Mouse (Mus musculus): ENCODE data around the gene Ffar3. TPM values are rescaled to one million over a fixed set of nuclear protein-coding genes. Genes with fewer than 3 reads are reported as not detected.
A peak's percentile ranks its signal among the peaks of the same experiment; 100 is the strongest.
"Not testable (repeated sequence)": the region's sequence is repeated elsewhere in the genome, so short reads cannot be mapped to it uniquely, and the experiment has no call there.

The Ffar3 gene
- polyA plus RNA-seq, 1 experiment: 0.08 TPM

GRCm38 (mm10) chr7:30832261-30832660 lies 23.7 kb downstream of the Ffar3 start:
- Histone ChIP-seq H3K27ac (ENCODE audit: insufficient read depth, low read depth, low read length) (no peak overlapping the region), H3K4me3 (ENCODE audit: insufficient read depth, low read depth, low read length) (no peak overlapping the region), H3K36me3 (ENCODE audit: control insufficient read depth, insufficient read depth, low read length) (no peaks in the 10 kb centered on the region), H3K4me1 (ENCODE audit: control insufficient read depth, insufficient read depth, low read length) (no peaks in the 10 kb centered on the region), H3K27me3 (replicated peaks; ENCODE audit: control insufficient read depth, insufficient read depth, low read length) (no peaks in the 10 kb centered on the region)
- WGBS: 83% methylated on average over 14 of the region's 17 CpGs
- TF ChIP-seq POLR2A (IDR thresholded peaks at IDR 0.05; ENCODE audit: low read depth, low read length): no peak
- TF ChIP-seq CTCF (conservative IDR thresholded peaks at IDR 0.05; ENCODE audit: insufficient read depth, insufficient read length, low read depth, low read length): no peak
- DNase-seq: no peak

GRCm38 (mm10) chr7:30829428-30829827 lies 26.6 kb downstream of the Ffar3 start:
- TF ChIP-seq CTCF (conservative IDR thresholded peaks at IDR 0.05; ENCODE audit: insufficient read depth, insufficient read length, low read depth, low read length) (no peak), POLR2A (IDR thresholded peaks at IDR 0.05; ENCODE audit: low read depth, low read length) (no peak)
- H3K4me1 ChIP-seq (ENCODE audit: control insufficient read depth, insufficient read depth, low read length): no peaks in the 10 kb centered on the region
- H3K27ac ChIP-seq (ENCODE audit: insufficient read depth, low read depth, low read length): no peak overlapping the region
- H3K4me3 ChIP-seq (ENCODE audit: insufficient read depth, low read depth, low read length): no peak overlapping the region
- H3K27me3 ChIP-seq (replicated peaks; ENCODE audit: control insufficient read depth, insufficient read depth, low read length): no peaks in the 10 kb centered on the region
- WGBS: 82% methylated on average over 3 of the region's 3 CpGs
- no peaks in the 10 kb centered on the region for H3K36me3 ChIP-seq (ENCODE audit: control insufficient read depth, insufficient read depth, low read length)
- DNase-seq: no peak

- not testable (repeated sequence) for DNase-seq
Observed at GRCm38 (mm10) chr7:30828871-30829270, 27.1 kb downstream of the Ffar3 start.

DNA sequence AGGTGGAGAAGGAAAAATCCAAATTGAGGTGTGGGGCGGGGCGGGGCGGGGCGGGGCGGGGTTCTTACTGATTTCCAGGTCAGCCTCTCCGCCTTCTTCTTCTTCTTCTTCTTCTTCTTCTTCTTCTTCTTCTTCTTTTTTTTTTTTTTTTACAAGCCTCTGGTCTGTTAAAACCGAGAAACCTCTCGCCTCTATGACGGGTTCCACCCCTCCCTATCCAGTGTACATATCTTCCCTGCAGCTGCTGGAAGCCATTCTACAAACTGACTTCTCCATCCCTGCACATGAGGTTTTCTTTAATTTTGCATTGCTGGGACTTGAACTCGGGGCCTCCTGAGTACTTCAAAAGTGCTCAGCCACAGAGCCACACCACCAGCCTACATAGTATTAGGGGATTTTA lies 29.3 kb downstream of the Ffar3 start:
- no peak for DNase-seq
- Histone ChIP-seq H3K4me1 (ENCODE audit: control insufficient read depth, insufficient read depth, low read length) (no peaks in the 10 kb centered on the region), H3K36me3 (ENCODE audit: control insufficient read depth, insufficient read depth, low read length) (no peaks in the 10 kb centered on the region), H3K4me3 (ENCODE audit: insufficient read depth, low read depth, low read length) (no peak overlapping the region), H3K27ac (ENCODE audit: insufficient read depth, low read depth, low read length) (no peak overlapping the region), H3K27me3 (replicated peaks; ENCODE audit: control insufficient read depth, insufficient read depth, low read length) (no peaks in the 10 kb centered on the region)
- 93% methylated on average over 10 of the region's 10 CpGs for WGBS
- no peak for TF ChIP-seq POLR2A (IDR thresholded peaks at IDR 0.05; ENCODE audit: low read depth, low read length)
- no peak for TF ChIP-seq CTCF (conservative IDR thresholded peaks at IDR 0.05; ENCODE audit: insufficient read depth, insufficient read length, low read depth, low read length)

More at GRCm38 (mm10) chr7:30828871-30829270, 27.1 kb downstream of the Ffar3 start:
- not testable (repeated sequence) for H3K4me1 ChIP-seq (ENCODE audit: control insufficient read depth, insufficient read depth, low read length); H3K4me3 ChIP-seq (ENCODE audit: insufficient read depth, low read depth, low read length); H3K27ac ChIP-seq (ENCODE audit: insufficient read depth, low read depth, low read length); H3K27me3 ChIP-seq (replicated peaks; ENCODE audit: control insufficient read depth, insufficient read depth, low read length); H3K36me3 ChIP-seq (ENCODE audit: control insufficient read depth, insufficient read depth, low read length)

- TF ChIP-seq POLR2A (IDR thresholded peaks at IDR 0.05; ENCODE audit: low read depth, low read length) (no peak), CTCF (conservative IDR thresholded peaks at IDR 0.05; ENCODE audit: insufficient read depth, insufficient read length, low read depth, low read length) (no peak)
- Histone ChIP-seq H3K4me3 (ENCODE audit: insufficient read depth, low read depth, low read length) (no peak overlapping the region), H3K27me3 (replicated peaks; ENCODE audit: control insufficient read depth, insufficient read depth, low read length) (no peaks in the 10 kb centered on the region), H3K27ac (ENCODE audit: insufficient read depth, low read depth, low read length) (no peak overlapping the region), H3K36me3 (ENCODE audit: control insufficient read depth, insufficient read depth, low read length) (no peaks in the 10 kb centered on the region), H3K4me1 (ENCODE audit: control insufficient read depth, insufficient read depth, low read length) (no peaks in the 10 kb centered on the region)
- DNase-seq: no peak
- WGBS: 82% methylated on average over 3 of the region's 3 CpGs
Observed at GRCm38 (mm10) chr7:30824306-30824705, 31.7 kb downstream of the Ffar3 start.

DNA sequence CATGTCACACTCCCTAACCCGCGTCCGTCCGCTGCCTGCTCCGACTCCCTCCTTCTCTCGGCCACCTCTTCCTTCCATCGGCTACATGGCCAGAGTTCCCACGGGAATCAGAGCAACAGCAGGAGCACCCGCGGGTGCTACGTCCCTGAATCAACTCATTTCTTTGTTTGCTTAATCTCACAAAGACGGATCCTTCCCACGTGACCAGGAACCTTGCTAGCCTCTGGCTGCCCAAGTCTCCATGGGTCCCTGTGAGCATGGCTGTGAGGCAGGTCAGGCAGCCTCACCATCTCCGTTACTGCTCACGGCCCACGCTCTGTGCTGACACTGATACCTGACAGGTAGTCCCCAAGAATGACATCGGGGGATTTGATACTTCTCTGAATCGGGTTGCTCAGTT lies 32.3 kb downstream of the Ffar3 start, which contains the start of gene Ffar2:
Gene Ffar2 (minus strand): TSS at position 101 of the 400 bp plus-strand sequence.
- TF ChIP-seq CTCF (conservative IDR thresholded peaks at IDR 0.05; ENCODE audit: insufficient read depth, insufficient read length, low read depth, low read length): no peak
- no peak for TF ChIP-seq POLR2A (IDR thresholded peaks at IDR 0.05; ENCODE audit: low read depth, low read length)
- Histone ChIP-seq H3K4me1 (ENCODE audit: control insufficient read depth, insufficient read depth, low read length) (no peaks in the 10 kb centered on the region), H3K36me3 (ENCODE audit: control insufficient read depth, insufficient read depth, low read length) (no peaks in the 10 kb centered on the region), H3K4me3 (ENCODE audit: insufficient read depth, low read depth, low read length) (no peak within 1 kb of the TSS), H3K27me3 (replicated peaks; ENCODE audit: control insufficient read depth, insufficient read depth, low read length) (no peaks in the 10 kb centered on the region), H3K27ac (ENCODE audit: insufficient read depth, low read depth, low read length) (no peak within 1 kb of the TSS)
- whole genome bisulfite sequencing: 91% methylated on average over 18 of the region's 18 CpGs
- no peak for DNase-seq

DNA sequence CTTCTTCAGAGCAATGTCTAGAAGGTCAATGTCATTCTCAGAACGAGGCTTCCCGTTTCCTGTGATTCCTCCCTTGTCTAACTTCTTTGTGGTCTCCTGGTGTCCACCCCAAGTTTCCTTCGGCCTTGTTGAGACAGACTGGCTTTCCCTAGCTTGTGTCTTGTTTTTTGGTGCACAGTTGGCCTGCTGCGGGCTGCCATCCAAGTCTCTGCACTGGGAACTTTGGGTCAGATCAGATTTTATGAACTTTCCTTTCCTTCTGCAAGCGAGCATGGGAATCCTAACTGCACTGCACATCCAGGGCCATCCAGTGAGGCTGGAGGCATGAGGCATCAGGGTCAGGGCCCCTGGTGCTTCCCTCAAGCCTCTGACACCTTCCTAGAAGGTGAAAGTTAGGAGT lies 34.4 kb downstream of the Ffar3 start:
- WGBS: 56% methylated on average over 5 of the region's 5 CpGs
- TF ChIP-seq POLR2A (IDR thresholded peaks at IDR 0.05; ENCODE audit: low read depth, low read length) (no peak), CTCF (conservative IDR thresholded peaks at IDR 0.05; ENCODE audit: insufficient read depth, insufficient read length, low read depth, low read length) (no peak)
- Histone ChIP-seq H3K4me1 (ENCODE audit: control insufficient read depth, insufficient read depth, low read length) (no peaks in the 10 kb centered on the region), H3K36me3 (ENCODE audit: control insufficient read depth, insufficient read depth, low read length) (no peaks in the 10 kb centered on the region), H3K4me3 (ENCODE audit: insufficient read depth, low read depth, low read length) (no peak overlapping the region), H3K27me3 (replicated peaks; ENCODE audit: control insufficient read depth, insufficient read depth, low read length) (no peaks in the 10 kb centered on the region), H3K27ac (ENCODE audit: insufficient read depth, low read depth, low read length) (no peak overlapping the region)
- DNase-seq: peak; percentile 38

All from kidney, adult 2 months (tissue).